Mouse (Mus musculus) ovary, postnatal 36 days (tissue): ENCODE measurements at regions not wholly inside any gene's neighbourhood (a gene's known extent, or its start where the extent isn't known, plus 50 kb on each side); places are given as distances from the start of the nearest gene placed in this dataset.

ENCODE experiments used
- DNase-seq: peaks from one replicate; pipeline ENCODE4 v3.0.0; 2022; ENCODE audit warnings: low spot score, mixed read lengths

DNA sequence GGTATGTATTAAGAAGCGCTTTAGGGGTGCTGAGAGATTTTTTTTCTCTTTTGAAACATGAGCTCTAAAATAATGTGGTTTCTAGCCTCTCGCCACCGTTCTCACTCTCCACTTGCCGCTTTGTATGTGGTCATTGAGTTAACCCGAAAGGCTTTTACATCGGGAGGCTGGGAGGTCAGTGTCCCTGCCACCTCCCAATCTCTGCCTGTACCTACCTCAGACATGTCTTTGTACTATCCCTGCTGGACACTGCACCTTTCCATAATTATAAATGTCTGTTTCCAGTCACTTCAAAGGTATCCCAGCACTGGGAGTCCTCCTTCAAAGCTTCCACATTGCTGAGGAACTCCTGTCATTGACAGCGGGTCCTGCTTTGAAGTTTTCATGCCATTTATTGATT, 347.6 kb upstream of the Tbc1d2b start:
- DNase-seq = no peak

- DNase-seq = no peak
These were observed 327.3 kb upstream of the Tbc1d2b start for GRCm38 (mm10) chr9:90597894-90598293.

DNA sequence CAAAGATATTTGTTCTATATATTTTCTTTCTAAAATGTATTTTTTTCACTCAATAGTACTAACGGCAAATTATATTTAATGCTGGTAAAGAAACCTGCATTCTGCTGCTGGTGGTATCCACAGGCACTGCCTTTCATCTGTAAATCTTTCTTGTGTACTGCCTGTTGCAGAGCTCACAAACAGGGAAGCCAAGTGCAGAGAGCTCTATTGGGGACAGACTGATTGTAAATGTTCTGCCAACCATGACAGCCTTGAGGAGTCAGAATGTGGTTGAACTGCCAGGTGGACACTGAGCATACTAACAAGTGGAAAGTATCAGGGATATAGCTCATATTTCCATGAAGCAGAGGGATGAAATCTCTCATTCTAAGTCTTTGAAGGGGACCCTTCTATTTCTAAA, 286.1 kb upstream of the Tbc1d2b start:
- DNase-seq = no peak

DNA sequence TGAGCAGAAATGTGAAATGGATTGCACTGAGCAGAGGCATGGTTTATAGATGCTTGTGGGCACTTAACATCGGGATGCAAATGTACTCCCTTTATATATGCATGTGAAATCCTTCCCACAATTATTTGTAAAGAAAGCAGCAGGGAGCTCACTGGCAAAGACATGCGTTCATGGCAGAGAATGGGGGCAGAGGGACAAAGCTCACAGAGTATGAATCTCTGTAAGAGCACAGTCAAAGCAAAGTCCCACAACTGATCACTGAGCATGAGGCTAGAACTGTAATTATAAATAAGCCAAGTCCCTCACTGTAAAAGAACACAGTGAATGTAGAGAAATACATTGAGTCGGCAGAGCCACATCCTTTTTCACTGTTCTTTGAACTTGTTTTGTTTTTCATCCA, 285.6 kb upstream of the Tbc1d2b start:
- DNase-seq = no peak

DNA sequence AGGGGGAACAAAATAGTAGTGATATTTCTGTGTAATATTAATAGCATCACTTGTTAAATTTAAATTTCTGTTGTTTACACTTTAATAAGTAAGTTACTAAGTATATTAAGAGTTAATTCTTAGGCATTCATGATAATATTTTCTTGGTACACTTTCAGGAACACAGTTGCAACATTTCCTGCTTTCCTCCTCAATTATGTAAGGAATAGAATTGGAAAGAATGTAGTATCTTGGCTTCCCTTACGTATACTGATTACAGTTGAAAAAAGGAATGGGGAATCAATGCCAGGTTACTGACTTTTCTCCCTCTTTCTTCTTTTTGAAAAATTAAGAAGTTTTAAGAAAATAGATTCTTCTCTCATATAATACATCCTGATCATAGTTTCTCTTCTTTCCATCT, 277.3 kb upstream of the Tbc1d2b start:
- DNase-seq = no peak

DNA sequence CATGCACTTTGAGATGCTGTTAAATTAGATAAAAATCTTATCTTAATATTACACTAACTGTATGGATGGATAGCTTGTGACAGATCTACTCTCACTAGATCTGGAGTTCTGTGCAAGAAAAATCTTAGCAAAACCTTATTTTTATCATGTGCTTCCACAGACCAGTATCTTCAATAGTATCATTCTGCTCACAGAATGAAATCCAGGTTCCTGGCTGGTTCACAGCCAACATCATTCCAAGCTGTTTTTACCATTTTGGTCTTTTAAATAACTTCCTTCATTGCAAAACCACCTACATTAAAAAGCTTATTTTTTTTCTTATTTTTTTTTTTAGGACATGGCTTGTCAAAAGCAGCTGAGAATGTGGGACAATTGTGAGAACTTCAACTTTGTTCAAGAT, 276.1 kb upstream of the Tbc1d2b start:
- no peak for DNase-seq

DNA sequence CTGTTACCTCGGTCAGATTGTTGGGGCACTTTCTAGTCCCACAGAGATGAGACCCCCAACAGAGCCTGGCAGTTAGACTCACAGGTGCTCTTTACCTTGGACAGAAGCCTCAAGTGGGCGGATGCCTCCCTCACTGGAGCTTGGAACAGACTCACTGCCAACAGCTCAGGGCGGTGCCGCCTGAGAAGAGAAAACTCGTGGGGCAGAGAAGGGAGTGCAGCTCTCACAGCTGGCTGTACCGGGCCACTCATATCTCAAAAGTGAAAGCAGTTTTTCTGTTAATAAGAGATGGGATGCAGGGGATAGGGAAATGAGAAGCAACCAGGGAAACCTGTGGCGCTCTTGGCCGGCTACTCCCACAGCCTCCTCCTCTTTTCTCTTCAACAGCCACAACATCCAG, 267.1 kb upstream of the Tbc1d2b start:
- DNase-seq = peak; percentile 57

GRCm38 (mm10) chr9:90533372-90533771, 262.8 kb upstream of the Tbc1d2b start:
- DNase-seq = no peak

DNA sequence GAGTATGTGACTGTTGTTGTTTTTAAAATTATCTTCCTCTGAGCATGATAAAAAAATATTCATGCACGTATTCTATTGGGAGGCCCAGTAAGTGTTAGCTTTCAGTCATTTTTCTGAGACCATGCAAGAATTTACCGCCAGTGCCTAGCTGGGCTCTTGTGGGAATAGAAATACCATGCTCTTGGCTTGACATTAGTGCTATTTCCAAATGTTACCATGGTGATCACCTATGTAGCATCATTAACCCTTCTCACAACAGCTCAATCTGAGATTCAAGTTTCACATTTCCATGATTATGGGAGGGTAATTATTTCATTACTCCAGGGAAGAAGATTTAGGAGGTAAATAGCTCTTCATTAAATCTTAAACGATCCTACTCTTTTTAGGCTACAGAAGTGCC, 250.6 kb upstream of the Tbc1d2b start:
- no peak for DNase-seq

GRCm38 (mm10) chr9:90494888-90495287, 224.3 kb upstream of the Tbc1d2b start:
- no peak for DNase-seq

DNA sequence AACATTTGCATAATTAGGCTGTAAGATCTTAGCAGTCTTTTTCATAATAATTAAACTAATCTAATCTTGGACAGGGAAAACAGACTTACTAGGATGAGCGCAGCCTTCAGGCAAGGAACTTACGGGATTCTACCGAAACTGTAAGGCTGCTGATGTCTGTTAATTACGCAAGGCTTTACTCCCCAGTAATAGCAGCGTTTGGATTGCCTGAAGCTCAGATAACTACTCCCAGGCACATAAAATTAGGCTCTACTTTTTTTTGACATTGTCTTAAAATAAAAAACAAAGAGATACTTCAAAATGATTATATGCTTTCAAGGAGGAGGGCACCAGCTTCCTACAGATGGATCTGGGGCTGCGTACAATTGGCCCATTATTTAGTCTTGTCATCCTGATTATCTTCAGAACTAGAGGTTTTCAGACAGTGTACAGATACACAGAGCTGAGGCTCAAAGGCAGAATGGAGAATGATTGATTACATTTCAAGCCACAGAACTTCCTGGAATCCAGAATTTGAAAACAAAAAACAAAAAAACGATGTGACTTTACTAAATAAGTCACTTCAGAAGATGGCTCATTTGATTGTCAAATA, 220.1 kb upstream of the Tbc1d2b start:
- no peak for DNase-seq

DNA sequence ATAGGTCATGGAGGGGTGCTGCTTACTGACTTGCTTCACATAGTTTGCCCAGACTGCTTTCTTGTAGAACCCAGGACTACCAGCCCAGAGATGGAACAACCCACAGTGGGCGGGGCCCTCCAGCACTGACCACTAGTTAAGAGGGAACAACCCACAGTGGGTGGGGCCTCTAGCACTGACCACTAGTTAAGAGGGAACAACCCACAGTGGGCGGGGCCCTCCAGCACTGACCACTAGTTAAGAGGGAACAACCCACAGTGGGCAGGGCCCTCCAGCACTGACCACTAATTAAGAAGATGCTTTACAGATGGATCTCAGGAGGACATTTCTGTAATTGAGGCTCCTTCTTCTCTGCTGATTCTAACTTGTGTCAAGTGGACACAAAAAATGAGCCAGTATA, 180.0 kb upstream of the Tbc1d2b start:
- no peak for DNase-seq

- DNase-seq = no peak
These were observed 176.4 kb upstream of the Tbc1d2b start for GRCm38 (mm10) chr9:90446957-90447356.

- DNase-seq = no peak
These were observed 164.3 kb upstream of the Tbc1d2b start for GRCm38 (mm10) chr9:90434902-90435301.

GRCm38 (mm10) chr9:90430898-90431297, 160.3 kb upstream of the Tbc1d2b start:
- no peak for DNase-seq

- DNase-seq = no peak
These were observed 151.1 kb upstream of the Tbc1d2b start for GRCm38 (mm10) chr9:90421662-90422061.

DNA sequence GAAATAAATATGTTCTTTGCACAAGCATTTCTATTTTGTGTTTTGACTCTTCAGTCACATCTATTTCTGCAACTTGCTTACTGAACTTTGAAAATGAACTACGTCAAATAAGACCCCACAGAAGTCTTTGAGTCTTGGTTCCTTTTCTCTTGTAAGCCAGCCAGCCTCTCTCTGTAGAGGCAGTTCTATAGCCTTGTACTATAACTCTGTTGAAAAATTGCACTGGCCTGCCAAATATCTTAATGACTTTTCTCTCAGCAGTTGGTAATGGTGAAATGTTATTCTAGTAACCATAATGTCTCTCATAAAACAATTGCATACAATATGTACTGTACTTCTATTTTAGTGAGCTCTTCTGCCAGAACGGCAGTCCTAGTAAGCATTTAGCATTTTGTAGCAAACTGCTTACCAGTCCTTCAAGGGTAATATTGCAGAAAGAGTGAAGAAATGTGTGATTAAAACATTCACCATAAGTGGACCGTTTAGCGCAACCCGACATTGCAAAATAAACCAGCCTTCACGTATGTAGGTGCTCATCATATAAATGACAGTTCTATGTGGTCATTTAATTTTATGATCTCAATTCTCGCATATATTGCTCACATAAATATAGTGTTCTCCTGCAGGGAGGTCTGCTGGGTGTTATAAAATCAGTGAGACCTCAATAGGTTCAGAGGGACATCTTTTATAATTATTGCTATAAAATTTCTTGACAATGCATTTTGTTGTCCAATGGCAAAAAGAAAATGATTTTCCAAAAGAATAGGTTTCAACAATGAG, 149.3 kb upstream of the Tbc1d2b start:
- DNase-seq = no peak

- no peak for DNase-seq
These were observed 138.2 kb upstream of the Tbc1d2b start for GRCm38 (mm10) chr9:90408789-90409188.

- DNase-seq = no peak
These were observed 137.0 kb upstream of the Tbc1d2b start for GRCm38 (mm10) chr9:90407573-90407972.

DNA sequence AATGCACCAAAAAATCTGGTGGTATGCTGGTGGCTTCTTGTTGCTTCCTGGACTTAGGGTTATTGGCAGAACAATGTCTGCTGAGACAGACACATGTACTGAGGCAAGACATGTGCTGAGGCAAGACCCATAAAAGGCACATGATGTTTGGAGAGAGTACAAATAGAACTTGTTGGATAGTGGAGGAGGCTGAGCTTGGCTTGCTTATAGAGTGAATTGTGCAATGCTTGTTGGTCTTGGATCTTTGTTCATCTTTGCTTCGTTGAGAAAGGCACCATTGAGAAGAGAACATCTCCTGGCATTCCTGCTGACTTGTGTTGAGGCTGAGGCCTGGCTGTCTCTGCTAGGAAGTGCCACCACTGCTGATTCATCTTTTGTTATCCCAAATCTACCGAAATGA, 117.8 kb upstream of the Tbc1d2b start:
- DNase-seq = no peak

DNA sequence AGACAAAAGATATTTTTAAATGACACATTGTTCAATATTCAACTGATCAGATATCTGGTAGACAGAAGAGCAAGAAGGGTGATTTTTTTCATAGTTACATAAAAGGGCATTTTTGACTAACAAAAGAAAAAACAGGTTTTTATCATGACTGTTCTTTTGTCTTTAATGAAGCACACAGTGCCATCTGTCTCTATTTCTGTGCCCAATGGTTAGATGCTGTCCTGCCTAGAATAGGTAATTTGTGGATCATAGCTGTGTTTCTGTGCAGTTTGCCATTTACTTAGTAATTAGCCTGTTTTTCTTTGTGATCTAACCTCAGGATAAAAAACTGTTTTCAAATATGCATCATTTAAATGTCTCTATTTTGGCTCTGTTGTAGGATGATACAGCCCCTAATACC, 114.4 kb upstream of the Tbc1d2b start:
- DNase-seq = no peak

DNA sequence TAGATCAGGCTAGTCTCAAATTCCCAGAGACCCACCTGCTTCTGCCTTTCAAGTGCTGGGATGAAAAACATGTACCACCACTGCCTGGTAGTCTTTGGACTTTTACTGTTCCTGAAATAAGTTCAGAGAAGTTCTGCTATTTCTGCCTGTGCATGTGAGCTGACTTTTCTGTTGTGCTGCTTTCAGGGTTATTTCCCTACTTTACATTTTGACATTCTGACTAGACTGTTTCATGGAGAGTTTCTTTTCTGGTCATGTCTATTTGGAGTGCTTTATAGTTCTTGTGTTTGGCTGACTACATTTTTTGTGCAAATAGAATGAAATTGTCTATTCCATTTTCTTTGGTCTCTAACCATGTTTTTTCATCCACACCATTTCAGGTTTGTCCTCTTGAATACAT, 109.5 kb upstream of the Tbc1d2b start:
- DNase-seq = no peak

GRCm38 (mm10) chr9:90369568-90369967, 99.0 kb upstream of the Tbc1d2b start:
- DNase-seq = no peak

- DNase-seq = no peak
These were observed 97.1 kb upstream of the Tbc1d2b start for GRCm38 (mm10) chr9:90367745-90368144.
